Mouse (Mus musculus) myocyte (in vitro differentiated cells): Measurements from ENCODE around the gene Dirc2.

Experiments
- CEBPB ChIP-seq: IDR thresholded peaks from 2 replicates; pipeline ENCODE4 v1.6.1; 2011; ENCODE audit warnings: mild to moderate bottlenecking, moderate library complexity; ENCODE audit not compliant: poor library complexity, insufficient read depth, severe bottlenecking
- E2F4 ChIP-seq: IDR thresholded peaks from one replicate; pipeline ENCODE4 v1.6.1; 2011; ENCODE audit warnings: mild to moderate bottlenecking, control low read depth, moderate library complexity; ENCODE audit not compliant: insufficient read depth
- MAX ChIP-seq: IDR thresholded peaks from one replicate; pipeline ENCODE4 v1.6.1; 2011; ENCODE audit warnings: low read depth, mild to moderate bottlenecking, control low read depth
- MYOG ChIP-seq, 3 experiments: IDR thresholded peaks; one replicate each; pipeline ENCODE4 v1.6.1; 2011; ENCODE audit warnings: control low read depth in 2 of 3, low read depth in 2 of 3, mild to moderate bottlenecking in 2 of 3; ENCODE audit not compliant: insufficient read length in 2 of 3, control insufficient read depth in 1 of 3, insufficient read depth in 1 of 3
- POLR2A ChIP-seq: IDR thresholded peaks from one replicate; pipeline ENCODE4 v1.6.1; 2011; ENCODE audit warnings: low read depth, mild to moderate bottlenecking, control low read depth, moderate library complexity; ENCODE audit not compliant: insufficient read length
- POLR2AphosphoS2 ChIP-seq: IDR thresholded peaks from one replicate; pipeline ENCODE4 v1.6.1; 2011; ENCODE audit warnings: low read depth, control low read depth; ENCODE audit not compliant: insufficient read length
- SRF ChIP-seq: IDR thresholded peaks from one replicate; pipeline ENCODE4 v1.6.1; 2011; ENCODE audit warnings: low read depth; ENCODE audit not compliant: control insufficient read depth, insufficient read length
- TCF12 ChIP-seq: IDR thresholded peaks from one replicate; pipeline ENCODE4 v1.6.1; 2011; ENCODE audit warnings: mild to moderate bottlenecking, control low read depth; ENCODE audit not compliant: poor library complexity, insufficient read depth, severe bottlenecking
- USF1 ChIP-seq: IDR thresholded peaks from one replicate; pipeline ENCODE4 v1.6.1; 2011; ENCODE audit warnings: low read depth, mild to moderate bottlenecking, control low read depth, moderate library complexity

DNA sequence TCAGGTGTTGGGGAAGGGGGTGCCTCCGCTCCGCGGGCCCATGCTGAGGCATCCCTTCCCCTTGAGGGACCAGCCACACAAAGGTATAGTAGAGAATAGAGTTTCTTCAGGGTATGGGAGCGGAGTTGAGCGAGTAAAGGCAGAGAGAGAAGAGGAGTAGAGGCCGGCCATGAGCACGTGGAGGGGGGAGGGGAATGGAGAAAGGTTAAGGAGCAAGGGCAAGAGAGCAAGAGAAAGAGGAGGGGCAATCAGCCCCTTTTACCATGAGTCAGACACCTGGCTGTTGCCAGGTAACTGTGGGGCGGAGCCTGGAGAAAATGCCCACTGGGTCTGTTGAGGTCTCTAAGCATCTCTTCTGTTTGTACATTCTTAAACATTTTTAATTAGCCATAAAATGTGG lies 2.0 kb upstream of the Dirc2 start:
- TF ChIP-seq POLR2A: no peak
- no peak for TF ChIP-seq POLR2AphosphoS2
- no peak for TF ChIP-seq SRF
- no peak for TF ChIP-seq CEBPB
- TF ChIP-seq USF1: no peak
- TF ChIP-seq TCF12: no peak
- no peak for TF ChIP-seq MAX
- no peak for TF ChIP-seq E2F4
- TF ChIP-seq MYOG (IDR thresholded peaks at IDR 0.05; ENCODE audit: control insufficient read depth in 1 of 3, insufficient read depth in 1 of 3, insufficient read length in 2 of 3, low read depth in 2 of 3): no peak
